Mouse (Mus musculus): Measurements from ENCODE around the gene Ncor2. TPM values are rescaled to one million over a fixed set of nuclear protein-coding genes. Genes with fewer than 3 reads are reported as not detected.

Gene Ncor2
- polyA plus RNA-seq, 1 experiment from 2014 or later = 25.1 TPM

DNA sequence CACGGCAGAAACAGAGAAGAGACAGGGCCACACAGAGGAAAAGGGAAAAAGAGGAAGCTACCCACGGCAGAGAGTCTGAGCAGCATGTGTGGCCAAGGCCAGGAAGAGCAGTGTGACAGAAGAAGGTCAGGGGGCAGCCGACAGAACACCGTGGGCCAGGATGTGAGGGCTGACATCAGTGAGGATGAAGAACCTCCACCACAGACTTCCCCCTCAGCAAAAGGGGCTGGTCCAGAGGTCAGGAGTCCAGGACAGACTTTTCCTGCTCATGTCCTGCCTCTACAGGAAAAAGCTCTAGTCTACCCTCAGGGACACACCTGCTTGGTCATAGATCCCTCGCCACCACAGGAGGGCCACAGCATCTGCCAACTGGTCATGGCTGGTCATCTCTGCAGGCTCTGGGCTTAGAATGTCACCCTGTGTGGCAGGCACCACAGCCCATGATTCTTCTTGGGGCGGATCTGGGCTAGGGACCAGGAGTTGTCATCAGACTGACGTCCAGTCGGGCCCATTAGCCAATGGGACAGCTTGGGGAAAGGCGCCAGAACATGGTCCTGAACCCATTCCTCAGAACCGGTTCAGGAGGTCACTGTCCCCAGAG lies 104.3 kb downstream of the Ncor2 start:
- no peak overlapping the region for H3K4me2 ChIP-seq (replicated peaks)
- peaks cover 55% of the 10 kb centered on the region for H3K36me3 ChIP-seq
- no peak overlapping the region for H3K27ac ChIP-seq (replicated peaks)
- no peak for ATAC-seq (ENCODE audit: low FRiP score, low read depth)
- no peaks in the 10 kb centered on the region for H3K27me3 ChIP-seq
- H3K9ac ChIP-seq (replicated peaks) = no peak overlapping the region; the same call in 1 of the 2 replicates
- no peaks in the 10 kb centered on the region for H3K9me3 ChIP-seq
- H3K4me1 ChIP-seq = peaks cover 9% of the 10 kb centered on the region
- H3K4me3 ChIP-seq = no peak overlapping the region
- 80% methylated on average over 10 of the region's 10 CpGs for WGBS

DNA sequence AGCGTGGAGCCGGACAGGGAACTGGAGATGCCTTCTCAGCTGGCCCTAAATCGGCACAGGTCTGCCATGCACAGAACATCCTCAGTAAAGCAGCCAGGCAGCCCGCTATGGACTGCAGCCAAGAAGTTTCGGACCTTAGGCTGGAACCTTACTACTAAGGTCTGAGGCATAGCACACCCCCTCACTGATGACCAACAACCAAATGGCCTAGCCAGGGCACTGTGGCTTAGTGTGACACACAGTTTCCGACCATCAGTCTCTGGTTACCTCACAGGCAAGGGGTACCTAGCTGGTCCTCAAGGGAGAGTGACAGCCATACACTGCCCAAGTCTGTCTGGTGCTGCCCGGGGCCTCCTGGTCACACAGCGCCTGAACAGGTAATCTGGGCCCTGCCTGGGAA lies 105.1 kb downstream of the Ncor2 start:
- peaks cover 16% of the 10 kb centered on the region for H3K4me1 ChIP-seq
- no peak for ATAC-seq (ENCODE audit: low FRiP score, low read depth)
- WGBS = 96% methylated on average over 8 of the region's 8 CpGs
- H3K4me2 ChIP-seq (replicated peaks) = no peak overlapping the region
- H3K4me3 ChIP-seq = no peak overlapping the region
- H3K9ac ChIP-seq (replicated peaks) = no peak overlapping the region
- no peaks in the 10 kb centered on the region for H3K27me3 ChIP-seq
- H3K9me3 ChIP-seq = no peaks in the 10 kb centered on the region
- peaks cover 52% of the 10 kb centered on the region for H3K36me3 ChIP-seq
- 0 out of 2 replicates have a peak overlapping the region, but pooled peaks have one; percentile 4 for H3K27ac ChIP-seq (replicated peaks)

DNA sequence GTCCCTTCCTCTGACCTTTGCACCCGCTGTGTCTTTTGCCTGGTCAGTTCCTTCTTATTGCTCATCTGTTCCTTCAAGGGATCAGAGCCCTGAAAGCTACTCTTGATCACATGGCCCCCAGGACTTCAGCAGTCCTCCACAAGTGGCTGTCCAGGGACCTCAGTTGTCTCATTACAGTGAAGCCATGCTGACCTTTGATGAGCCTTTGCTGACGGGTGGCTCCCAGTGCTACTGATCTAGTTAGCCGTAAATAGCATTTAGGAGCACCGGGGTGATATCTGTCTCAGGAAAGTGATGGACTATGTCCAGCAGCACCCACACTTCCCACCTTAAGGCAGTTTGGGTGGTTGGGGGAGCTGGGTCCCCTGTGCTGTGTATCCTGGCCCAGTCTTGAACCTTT lies 105.7 kb downstream of the Ncor2 start:
- Histone ChIP-seq H3K9me3 (no peaks in the 10 kb centered on the region), H3K4me3 (no peak overlapping the region), H3K27me3 (no peaks in the 10 kb centered on the region), H3K4me2 (replicated peaks) (no peak overlapping the region), H3K27ac (replicated peaks) (no peak overlapping the region), H3K9ac (replicated peaks) (no peak overlapping the region), H3K36me3 (peaks cover 51% of the 10 kb centered on the region), H3K4me1 (peaks cover 21% of the 10 kb centered on the region)
- WGBS = 91% methylated on average over 4 of the region's 4 CpGs
- ATAC-seq (ENCODE audit: low FRiP score, low read depth) = no peak

DNA sequence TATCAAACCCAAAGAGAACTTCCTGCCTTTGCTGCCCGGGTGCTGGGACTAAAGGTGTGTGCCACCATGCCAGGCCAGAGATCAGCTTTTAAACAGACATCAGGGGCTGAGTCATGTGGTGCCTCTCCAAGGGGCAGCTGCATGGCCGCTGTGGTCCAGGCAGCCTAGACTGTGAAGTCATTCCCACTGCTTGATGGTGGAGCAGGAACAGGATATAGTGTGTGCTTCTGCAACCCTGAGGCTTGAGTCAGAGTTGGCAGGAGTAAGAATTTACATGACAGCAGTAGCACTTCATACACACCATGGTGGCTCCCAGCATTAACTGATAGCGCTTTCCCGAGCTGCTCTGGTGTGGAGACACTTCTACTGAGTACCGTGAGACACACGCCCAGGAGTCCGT lies 106.6 kb downstream of the Ncor2 start:
- H3K27ac ChIP-seq (replicated peaks) = no peak overlapping the region
- H3K4me2 ChIP-seq (replicated peaks) = no peak overlapping the region
- ATAC-seq (ENCODE audit: low FRiP score, low read depth) = no peak
- peaks cover 51% of the 10 kb centered on the region for H3K36me3 ChIP-seq
- peaks cover 24% of the 10 kb centered on the region for H3K4me1 ChIP-seq
- no peak overlapping the region for H3K4me3 ChIP-seq
- H3K27me3 ChIP-seq = no peaks in the 10 kb centered on the region
- 86% methylated on average over 7 of the region's 7 CpGs for WGBS
- no peaks in the 10 kb centered on the region for H3K9me3 ChIP-seq
- no peak overlapping the region for H3K9ac ChIP-seq (replicated peaks)

DNA sequence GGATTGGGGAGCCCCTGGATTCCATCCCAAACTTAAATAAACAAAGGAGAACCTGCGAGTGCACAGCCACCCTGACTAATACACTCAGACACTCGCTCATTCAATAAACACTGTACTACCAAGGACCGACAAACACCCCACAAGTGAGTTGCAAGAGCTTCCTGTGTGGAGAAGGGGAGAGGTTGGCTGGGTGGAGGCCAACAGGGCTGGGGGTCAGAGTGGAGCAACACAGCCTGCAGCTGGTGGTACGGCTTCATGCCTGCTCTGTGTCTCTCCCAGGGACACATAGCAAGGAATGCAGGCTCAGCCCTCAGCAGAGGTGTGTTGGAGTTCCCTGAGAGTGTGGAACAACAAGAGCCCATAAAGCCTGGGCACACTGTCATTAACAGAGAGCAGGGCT lies 107.1 kb downstream of the Ncor2 start:
- no peak overlapping the region for H3K27ac ChIP-seq (replicated peaks)
- no peak for ATAC-seq (ENCODE audit: low FRiP score, low read depth)
- H3K36me3 ChIP-seq = peaks cover 46% of the 10 kb centered on the region
- H3K9me3 ChIP-seq = no peaks in the 10 kb centered on the region
- H3K9ac ChIP-seq (replicated peaks) = no peak overlapping the region
- 81% methylated on average over 4 of the region's 4 CpGs for WGBS
- no peak overlapping the region for H3K4me2 ChIP-seq (replicated peaks)
- H3K27me3 ChIP-seq = no peaks in the 10 kb centered on the region
- H3K4me3 ChIP-seq = no peak overlapping the region
- peaks cover 24% of the 10 kb centered on the region for H3K4me1 ChIP-seq

DNA sequence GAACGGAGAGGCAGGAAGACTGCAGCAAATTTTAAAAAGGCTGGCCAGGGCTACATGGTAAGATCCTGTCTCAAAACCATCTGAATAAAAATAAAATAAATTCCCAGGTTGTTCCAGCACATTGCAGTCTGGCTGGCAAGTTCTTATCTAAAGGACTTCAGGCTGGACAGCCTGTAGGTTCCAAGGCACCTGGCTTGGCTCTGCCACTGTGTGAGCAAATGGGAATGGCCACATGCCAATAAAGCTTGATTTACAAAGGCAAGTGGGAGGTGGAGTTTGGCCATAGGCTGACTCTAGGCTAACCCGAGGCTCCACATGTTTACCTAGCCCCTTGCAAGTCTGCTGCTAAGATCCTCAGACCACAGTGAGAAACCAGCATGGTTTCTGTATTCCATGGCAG lies 108.6 kb downstream of the Ncor2 start:
- Histone ChIP-seq H3K4me1 (peaks cover 24% of the 10 kb centered on the region), H3K27ac (replicated peaks) (no peak overlapping the region), H3K4me3 (no peak overlapping the region), H3K36me3 (peaks cover 50% of the 10 kb centered on the region), H3K9ac (replicated peaks) (no peak overlapping the region), H3K4me2 (replicated peaks) (no peak overlapping the region), H3K27me3 (no peaks in the 10 kb centered on the region), H3K9me3 (no peaks in the 10 kb centered on the region)
- 70% methylated on average over 2 of the region's 2 CpGs for WGBS
- no peak for ATAC-seq (ENCODE audit: low FRiP score, low read depth)

DNA sequence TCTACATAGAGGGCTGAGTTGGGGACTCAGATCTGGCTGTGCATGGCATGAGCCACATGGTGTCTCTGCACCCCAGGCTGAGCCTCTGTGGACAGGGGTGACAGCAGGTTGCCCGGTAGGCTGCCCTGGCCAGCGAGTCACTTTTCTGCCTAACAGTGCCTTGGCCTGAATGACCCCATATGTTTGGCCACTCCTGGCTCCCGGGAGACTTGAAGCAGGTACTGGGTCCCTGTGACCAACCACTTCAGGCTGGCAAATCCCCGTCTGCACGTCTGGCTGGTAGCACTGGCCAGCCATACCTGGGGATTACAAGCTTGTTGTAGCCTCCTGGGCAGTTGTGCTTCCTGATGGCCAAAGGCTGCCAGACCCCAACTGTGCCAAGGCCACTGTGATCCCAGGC lies 109.1 kb downstream of the Ncor2 start:
- ATAC-seq (ENCODE audit: low FRiP score, low read depth) = no peak
- H3K27me3 ChIP-seq = no peaks in the 10 kb centered on the region
- no peak overlapping the region for H3K4me2 ChIP-seq (replicated peaks)
- H3K4me1 ChIP-seq = peaks cover 24% of the 10 kb centered on the region
- 87% methylated on average over 5 of the region's 5 CpGs for WGBS
- H3K4me3 ChIP-seq = no peak overlapping the region
- peaks cover 54% of the 10 kb centered on the region for H3K36me3 ChIP-seq
- H3K9me3 ChIP-seq = no peaks in the 10 kb centered on the region
- H3K9ac ChIP-seq (replicated peaks) = no peak overlapping the region
- H3K27ac ChIP-seq (replicated peaks) = no peak overlapping the region

DNA sequence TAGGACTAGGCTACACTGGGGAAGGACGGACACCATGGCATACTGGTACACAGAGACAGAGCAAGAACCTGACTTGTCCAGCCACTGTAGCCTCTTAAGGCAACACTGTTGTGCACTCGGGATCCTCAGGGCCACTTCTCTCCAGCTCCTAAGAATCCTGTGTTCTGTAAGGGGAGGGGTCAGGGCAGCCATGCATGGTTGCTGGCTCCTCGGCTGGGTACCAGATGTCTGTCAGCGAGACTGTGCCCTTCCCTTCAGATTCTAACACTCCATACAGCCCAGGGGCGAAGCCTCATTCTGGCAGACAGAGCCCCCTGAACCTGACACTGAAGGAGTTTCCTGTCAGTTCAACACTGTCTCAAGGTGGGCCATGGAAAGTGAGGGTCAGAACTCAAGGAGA lies 109.6 kb downstream of the Ncor2 start:
- no peak for ATAC-seq (ENCODE audit: low FRiP score, low read depth)
- H3K9ac ChIP-seq (replicated peaks) = no peak overlapping the region
- peaks cover 24% of the 10 kb centered on the region for H3K4me1 ChIP-seq
- H3K27ac ChIP-seq (replicated peaks) = peak overlapping the region; percentile 25; the same call in 1 of the 2 replicates
- no peaks in the 10 kb centered on the region for H3K9me3 ChIP-seq
- no peak overlapping the region for H3K4me2 ChIP-seq (replicated peaks)
- H3K4me3 ChIP-seq = no peak overlapping the region
- no peaks in the 10 kb centered on the region for H3K27me3 ChIP-seq
- H3K36me3 ChIP-seq = peaks cover 55% of the 10 kb centered on the region
- 70% methylated on average over 5 of the region's 5 CpGs for WGBS

DNA sequence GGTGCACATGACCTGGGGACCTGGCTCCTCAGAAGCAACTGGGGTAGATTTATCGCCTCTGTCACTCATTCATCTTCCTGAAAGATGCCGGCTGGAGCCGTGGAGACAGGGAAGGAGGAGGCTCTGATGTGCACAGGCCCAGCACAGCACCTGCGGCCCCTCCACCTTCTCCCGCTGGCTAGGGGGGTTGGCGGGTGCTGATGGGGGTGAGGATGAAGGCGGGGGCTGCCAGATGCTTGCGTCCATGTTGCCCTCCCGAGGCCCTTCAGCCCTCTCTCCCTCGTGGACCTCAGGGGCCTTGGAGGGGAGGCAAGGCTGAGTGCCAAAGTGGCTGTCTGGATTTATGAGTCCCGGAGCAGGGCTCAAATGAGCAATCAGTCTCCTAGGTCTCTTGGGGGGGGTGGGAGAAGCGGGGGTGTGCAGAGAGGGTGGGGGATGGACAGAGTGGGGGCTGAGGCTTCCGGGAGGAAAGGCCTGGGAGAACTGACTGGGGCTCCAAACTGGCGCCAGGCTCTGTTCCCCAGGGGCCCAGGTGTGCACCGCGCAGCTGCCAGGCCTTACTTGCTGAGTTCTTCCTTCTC lies 110.6 kb downstream of the Ncor2 start:
- 76% methylated on average over 16 of the region's 16 CpGs for WGBS
- Histone ChIP-seq H3K36me3 (peaks cover 56% of the 10 kb centered on the region), H3K4me1 (peaks cover 26% of the 10 kb centered on the region), H3K27ac (replicated peaks) (peak overlapping the region; percentile 58), H3K27me3 (no peaks in the 10 kb centered on the region), H3K4me2 (replicated peaks) (no peak overlapping the region), H3K9ac (replicated peaks) (no peak overlapping the region; the same call in 1 of the 2 replicates), H3K9me3 (no peaks in the 10 kb centered on the region), H3K4me3 (no peak overlapping the region)
- ATAC-seq (ENCODE audit: low FRiP score, low read depth) = no peak

DNA sequence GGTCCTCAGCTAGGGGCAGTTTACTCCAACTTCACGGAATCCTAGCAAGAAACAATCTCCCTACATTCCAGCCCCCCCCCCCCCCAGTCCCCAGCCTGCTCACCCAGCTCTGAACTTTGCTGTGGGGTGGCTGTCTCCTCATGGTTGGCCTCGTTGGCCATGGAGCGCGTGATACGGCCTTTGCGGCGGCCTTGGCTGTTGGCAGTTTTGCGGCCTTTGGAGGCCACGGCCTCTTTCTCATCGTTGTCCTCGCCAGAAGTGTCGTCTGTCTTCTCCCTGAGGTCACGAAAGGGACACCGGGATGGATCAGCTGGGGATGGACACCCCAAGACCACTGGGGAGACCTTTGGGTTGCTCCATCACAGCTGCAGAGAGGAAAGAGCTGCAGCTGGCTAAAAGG lies 111.3 kb downstream of the Ncor2 start:
- Histone ChIP-seq H3K4me2 (replicated peaks) (no peak overlapping the region), H3K36me3 (peaks cover 51% of the 10 kb centered on the region), H3K27me3 (no peaks in the 10 kb centered on the region), H3K9me3 (no peaks in the 10 kb centered on the region), H3K4me1 (peaks cover 34% of the 10 kb centered on the region), H3K27ac (replicated peaks) (peak overlapping the region; percentile 58; the same call in 1 of the 2 replicates), H3K4me3 (no peak overlapping the region), H3K9ac (replicated peaks) (no peak overlapping the region)
- WGBS = 95% methylated on average over 14 of the region's 14 CpGs
- ATAC-seq (ENCODE audit: low FRiP score, low read depth) = no peak

DNA sequence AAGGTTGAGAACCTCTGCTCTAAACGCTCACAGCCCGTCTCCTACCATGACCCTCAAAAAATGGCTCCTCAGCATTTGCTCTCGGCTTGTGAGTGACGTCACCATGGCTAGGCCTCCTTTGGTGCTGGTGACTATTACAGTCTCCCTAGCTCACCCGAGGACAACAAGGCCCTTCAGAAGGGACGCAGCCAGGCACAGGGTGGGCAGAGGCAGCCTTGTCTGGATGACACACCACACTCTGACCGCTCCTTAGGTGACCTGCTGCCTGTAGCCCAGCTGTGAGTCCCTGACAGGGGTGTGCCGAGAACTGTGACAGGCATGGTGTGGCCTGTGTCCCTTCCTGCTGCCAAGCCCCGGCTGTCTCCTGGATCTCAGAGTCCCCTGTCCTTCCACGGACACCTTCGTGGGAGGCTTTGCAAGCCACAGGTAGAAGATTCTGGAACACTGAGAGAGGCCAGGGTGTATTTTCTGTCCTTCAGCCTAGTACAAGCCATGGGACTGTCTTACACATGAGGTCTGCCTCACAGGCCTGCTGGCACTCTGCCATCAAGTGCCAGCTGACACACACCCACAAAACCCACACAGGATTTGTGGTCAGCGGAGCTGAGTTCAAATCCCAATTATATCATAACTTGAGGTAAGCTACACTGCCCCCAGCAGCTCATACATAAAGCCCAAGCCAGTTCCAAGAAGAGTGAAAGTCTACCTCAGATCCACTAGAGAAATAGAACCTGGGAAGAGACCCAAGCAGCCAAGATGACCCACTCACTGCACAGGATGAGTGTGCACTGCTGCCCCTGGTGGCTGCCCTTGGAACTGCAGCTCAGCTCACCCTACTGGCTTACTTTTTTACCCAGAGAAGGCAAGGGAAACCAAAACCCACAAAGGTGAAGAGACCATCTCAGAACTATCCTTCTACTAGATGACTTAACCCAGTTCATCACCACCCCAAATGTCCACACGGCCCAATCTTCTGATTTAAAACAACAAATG lies 112.2 kb downstream of the Ncor2 start:
- Histone ChIP-seq H3K27me3 (no peaks in the 10 kb centered on the region), H3K4me3 (no peak overlapping the region), H3K4me2 (replicated peaks) (no peak overlapping the region), H3K27ac (replicated peaks) (no peak overlapping the region), H3K9me3 (no peaks in the 10 kb centered on the region), H3K36me3 (peaks cover 49% of the 10 kb centered on the region), H3K4me1 (peaks cover 36% of the 10 kb centered on the region), H3K9ac (replicated peaks) (no peak overlapping the region)
- ATAC-seq (ENCODE audit: low FRiP score, low read depth) = no peak
- 91% methylated on average over 13 of the region's 13 CpGs for WGBS

DNA sequence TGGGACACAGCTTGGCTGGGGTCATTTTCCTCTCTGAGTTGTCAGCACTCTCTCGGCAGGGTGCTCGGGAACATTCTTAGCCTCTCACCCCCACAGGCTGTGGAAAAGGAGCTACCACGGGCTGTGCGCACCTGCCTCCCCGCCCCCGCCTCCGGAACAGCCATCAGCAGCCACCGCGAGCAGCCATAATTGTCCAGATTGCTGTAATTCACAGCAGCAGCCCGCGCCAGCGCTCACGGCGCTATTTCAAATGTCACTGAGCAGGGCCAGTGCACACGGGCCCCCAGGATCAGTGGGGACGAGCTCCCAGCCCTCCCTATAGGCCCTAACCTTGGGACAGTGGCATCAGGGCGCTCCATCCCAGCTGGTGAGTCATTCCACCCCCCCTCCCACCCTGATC lies 116.0 kb downstream of the Ncor2 start:
- 66% methylated on average over 17 of the region's 17 CpGs for whole genome bisulfite sequencing
- no peaks in the 10 kb centered on the region for H3K9me3 ChIP-seq
- H3K4me2 ChIP-seq (replicated peaks) = no peak overlapping the region
- ATAC-seq (ENCODE audit: low FRiP score, low read depth) = no peak
- peaks cover 38% of the 10 kb centered on the region for H3K36me3 ChIP-seq
- H3K4me3 ChIP-seq = no peak overlapping the region
- H3K4me1 ChIP-seq = peaks cover 35% of the 10 kb centered on the region
- peaks cover 11% of the 10 kb centered on the region for H3K27me3 ChIP-seq
- peak overlapping the region; percentile 60 for H3K27ac ChIP-seq (replicated peaks)
- H3K9ac ChIP-seq (replicated peaks) = no peak overlapping the region
